Mouse (Mus musculus): ENCODE measurements around the gene Fndc11.

DNA sequence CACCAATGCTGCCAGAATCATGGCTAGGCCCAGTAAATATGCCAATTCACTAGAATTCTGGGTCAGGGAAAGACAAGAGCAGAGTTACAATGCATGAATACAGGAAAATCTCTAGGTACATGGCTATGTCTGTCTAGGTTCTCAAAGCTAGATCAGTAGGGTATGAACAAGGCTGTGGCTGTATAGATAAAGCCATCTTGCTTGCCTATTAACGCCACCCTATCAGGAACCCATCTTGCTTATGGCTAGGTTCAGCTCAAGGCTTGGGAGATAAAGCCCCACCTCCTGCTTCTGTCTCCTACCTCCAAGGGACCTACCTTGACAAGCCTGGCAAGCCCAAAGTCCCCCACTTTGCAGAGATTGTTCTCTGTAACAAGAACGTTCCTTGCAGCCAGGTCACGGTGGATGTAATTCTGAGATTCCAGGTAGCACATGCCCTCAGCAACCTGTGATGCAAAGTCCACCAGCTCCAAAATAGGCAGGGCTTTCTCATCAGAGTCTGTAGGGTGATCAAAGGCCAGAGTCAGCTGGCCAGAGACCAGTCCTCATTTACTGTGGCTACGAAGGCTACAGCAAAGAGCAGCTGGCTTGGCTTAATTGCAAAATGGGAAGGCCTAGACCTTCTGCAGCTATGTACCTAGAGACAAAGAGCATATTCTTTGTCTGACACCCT, 23.0 kb upstream of the Fndc11 start:
- TF ChIP-seq MAFK (IDR thresholded peaks at IDR 0.05; ENCODE audit: borderline replicate concordance, low read depth, low read length) (no peak), CHD2 (IDR thresholded peaks at IDR 0.05; ENCODE audit: low read length) (no peak), USF2 (IDR thresholded peaks at IDR 0.05; ENCODE audit: borderline replicate concordance in 1 of 2, insufficient read depth in 1 of 2, low read depth in 1 of 2, low read length in 2 of 2) (no peak), EP300 (IDR thresholded peaks at IDR 0.05; ENCODE audit: low read depth in 1 of 2, low read length in 2 of 2) (no peak), MEF2A (IDR thresholded peaks at IDR 0.05; ENCODE audit: extremely low read depth, insufficient replicate concordance, low read depth, low read length, poor library complexity, severe bottlenecking) (no peak), JUND (IDR thresholded peaks at IDR 0.05; ENCODE audit: low read depth, low read length) (no peak), USF1 (IDR thresholded peaks at IDR 0.05; ENCODE audit: low read depth, low read length) (no peak), CTCF (IDR thresholded peaks at IDR 0.05 in 2 of 3, conservative IDR thresholded peaks at IDR 0.05 in 1 of 3; ENCODE audit: control insufficient read depth in 1 of 3, insufficient read depth in 1 of 3, low read depth in 2 of 3, low read length in 3 of 3, poor library complexity in 1 of 3, severe bottlenecking in 1 of 3) (no peak), POLR2AphosphoS2 (IDR thresholded peaks at IDR 0.05; ENCODE audit: low read length) (no peak)

Measured in MEL (cell line).